Mouse (Mus musculus): ENCODE measurements around the gene Mical3. TPM values are rescaled to one million over a fixed set of nuclear protein-coding genes. Genes with fewer than 3 reads are reported as not detected.
"Not testable (repeated sequence)": the region's sequence is repeated elsewhere in the genome, so short reads cannot be mapped to it uniquely, and the experiment has no call there.

The Mical3 gene
- polyA plus RNA-seq, 1 experiment from 2014 or later: 6.7 TPM

DNA sequence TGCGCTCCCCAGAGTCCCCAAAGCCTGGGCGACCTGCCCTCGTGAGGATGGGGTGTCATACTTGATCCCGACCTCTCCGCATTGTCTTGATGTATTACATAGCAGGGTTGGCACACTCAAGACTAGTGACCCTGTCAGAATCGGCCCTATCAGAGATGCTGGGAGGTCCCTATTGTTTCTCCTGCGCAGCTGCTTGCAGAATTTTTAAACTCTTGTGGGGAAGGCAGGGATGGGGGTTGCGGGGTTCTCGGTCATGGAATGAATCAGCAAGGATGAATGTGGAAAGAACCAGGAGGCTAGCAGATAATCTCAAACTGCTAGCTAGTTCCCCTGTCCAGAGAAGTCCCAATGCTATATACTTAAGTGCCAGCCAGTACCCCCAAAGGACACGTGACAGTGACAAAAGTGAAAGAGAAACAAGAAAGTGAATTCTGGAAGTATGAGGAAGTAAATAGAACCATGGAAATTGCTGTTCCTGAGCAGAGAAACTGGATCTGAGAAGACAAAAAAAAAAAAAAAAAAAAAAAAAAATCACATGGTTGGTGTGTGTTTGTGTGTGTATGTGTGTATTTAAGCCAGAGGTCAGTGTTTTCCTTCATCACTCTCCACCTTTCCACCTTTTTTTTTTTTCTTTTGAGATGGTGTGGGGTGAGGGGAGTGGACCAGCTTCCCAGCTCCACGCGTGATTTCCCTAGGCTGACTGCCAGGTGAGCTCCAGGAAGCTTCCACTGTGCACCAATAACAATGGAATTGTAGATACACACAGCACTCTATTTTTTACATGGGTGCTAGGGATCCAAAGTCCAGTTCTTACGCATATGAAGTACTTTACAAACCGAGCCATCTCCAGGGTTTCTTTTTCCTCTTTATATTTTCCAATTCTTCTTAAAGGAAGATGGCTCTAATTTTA is 213.6 kb downstream of the Mical3 start:
- H3K4me1 ChIP-seq (replicated peaks): peaks cover 11% of the 10 kb centered on the region
- H3K9ac ChIP-seq; H3K9me3 ChIP-seq; H3K36me3 ChIP-seq; H3K27me3 ChIP-seq (replicated peaks): not testable (repeated sequence)
- WGBS: 23% methylated on average over 11 of the region's 14 CpGs
- H3K27ac ChIP-seq: peak overlapping the region; percentile 56; the same call in 1 of the 2 replicates
- ATAC-seq: peak; percentile 62
- H3K4me2 ChIP-seq (replicated peaks): peak overlapping the region; percentile 96
- H3K4me3 ChIP-seq (replicated peaks): peak overlapping the region; percentile 67

GRCm38 (mm10) chr6:120916074-120916971 is 214.5 kb downstream of the Mical3 start, which contains the start of gene Bid:
Gene Bid, minus strand, starts transcription at chr6:120916853.
- peaks cover 19% of the 10 kb centered on the region for H3K4me1 ChIP-seq (replicated peaks)
- H3K4me2 ChIP-seq (replicated peaks): peak within 1 kb of the TSS; percentile 96
- 1% methylated on average over 59 of the region's 67 CpGs for WGBS
- no peaks in the 10 kb centered on the region for H3K27me3 ChIP-seq (replicated peaks)
- no peaks in the 10 kb centered on the region for H3K36me3 ChIP-seq
- H3K9ac ChIP-seq: peak within 1 kb of the TSS; percentile 53
- ATAC-seq: peak; percentile 96
- H3K27ac ChIP-seq: peak within 1 kb of the TSS; percentile 56; the same call in 1 of the 2 replicates
- peak within 1 kb of the TSS; percentile 67 for H3K4me3 ChIP-seq (replicated peaks)
- no peaks in the 10 kb centered on the region for H3K9me3 ChIP-seq

GRCm38 (mm10) chr6:120915649-120915975 is 215.2 kb downstream of the Mical3 start:
- H3K4me3 ChIP-seq (replicated peaks): peak overlapping the region; percentile 67

GRCm38 (mm10) chr6:120914911-120915648 is 215.7 kb downstream of the Mical3 start:
- ATAC-seq: 0 out of 2 replicates have a peak, but pooled peaks have one; percentile 7
- Histone ChIP-seq H3K9me3 (no peaks in the 10 kb centered on the region), H3K9ac (no peak overlapping the region), H3K4me1 (replicated peaks) (peaks cover 21% of the 10 kb centered on the region), H3K27me3 (replicated peaks) (no peaks in the 10 kb centered on the region), H3K4me2 (replicated peaks) (peak overlapping the region; percentile 96), H3K27ac (no peak overlapping the region), H3K4me3 (replicated peaks) (no peak overlapping the region), H3K36me3 (no peaks in the 10 kb centered on the region)
- 43% methylated on average over 9 of the region's 9 CpGs for WGBS

More at GRCm38 (mm10) chr6:120915649-120915975, 215.2 kb downstream of the Mical3 start:
- H3K9me3 ChIP-seq: no peaks in the 10 kb centered on the region
- H3K27ac ChIP-seq: no peak overlapping the region
- no peak for ATAC-seq
- peak overlapping the region; percentile 96 for H3K4me2 ChIP-seq (replicated peaks)
- H3K9ac ChIP-seq: no peak overlapping the region
- H3K27me3 ChIP-seq (replicated peaks): no peaks in the 10 kb centered on the region
- 39% methylated on average over 2 of the region's 2 CpGs for WGBS
- no peaks in the 10 kb centered on the region for H3K36me3 ChIP-seq
- H3K4me1 ChIP-seq (replicated peaks): peaks cover 21% of the 10 kb centered on the region

- no peak for ATAC-seq
- Histone ChIP-seq H3K9ac (no peak overlapping the region), H3K9me3 (no peaks in the 10 kb centered on the region), H3K4me3 (replicated peaks) (no peak overlapping the region), H3K27me3 (replicated peaks) (no peaks in the 10 kb centered on the region), H3K4me2 (replicated peaks) (no peak overlapping the region), H3K36me3 (no peaks in the 10 kb centered on the region), H3K27ac (no peak overlapping the region), H3K4me1 (replicated peaks) (peaks cover 21% of the 10 kb centered on the region)
- 78% methylated on average over 4 of the region's 4 CpGs for WGBS
Measured at GRCm38 (mm10) chr6:120914533-120914910, 216.3 kb downstream of the Mical3 start.

GRCm38 (mm10) chr6:120913783-120914182 is 217.0 kb downstream of the Mical3 start:
- Histone ChIP-seq H3K27me3 (replicated peaks) (no peaks in the 10 kb centered on the region), H3K4me1 (replicated peaks) (peaks cover 21% of the 10 kb centered on the region), H3K4me2 (replicated peaks) (no peak overlapping the region), H3K9ac (no peak overlapping the region), H3K27ac (no peak overlapping the region), H3K4me3 (replicated peaks) (no peak overlapping the region), H3K36me3 (no peaks in the 10 kb centered on the region), H3K9me3 (no peaks in the 10 kb centered on the region)
- WGBS: 83% methylated on average over 8 of the region's 8 CpGs
- no peak for ATAC-seq

GRCm38 (mm10) chr6:120912931-120913330 is 217.9 kb downstream of the Mical3 start:
- no peak overlapping the region for H3K9ac ChIP-seq
- H3K4me3 ChIP-seq (replicated peaks): no peak overlapping the region
- no peaks in the 10 kb centered on the region for H3K9me3 ChIP-seq
- no peak overlapping the region for H3K27ac ChIP-seq
- H3K4me2 ChIP-seq (replicated peaks): no peak overlapping the region
- no peak for ATAC-seq
- WGBS: 41% methylated on average over 2 of the region's 2 CpGs
- H3K36me3 ChIP-seq: no peaks in the 10 kb centered on the region
- peaks cover 21% of the 10 kb centered on the region for H3K4me1 ChIP-seq (replicated peaks)
- H3K27me3 ChIP-seq (replicated peaks): no peaks in the 10 kb centered on the region

DNA sequence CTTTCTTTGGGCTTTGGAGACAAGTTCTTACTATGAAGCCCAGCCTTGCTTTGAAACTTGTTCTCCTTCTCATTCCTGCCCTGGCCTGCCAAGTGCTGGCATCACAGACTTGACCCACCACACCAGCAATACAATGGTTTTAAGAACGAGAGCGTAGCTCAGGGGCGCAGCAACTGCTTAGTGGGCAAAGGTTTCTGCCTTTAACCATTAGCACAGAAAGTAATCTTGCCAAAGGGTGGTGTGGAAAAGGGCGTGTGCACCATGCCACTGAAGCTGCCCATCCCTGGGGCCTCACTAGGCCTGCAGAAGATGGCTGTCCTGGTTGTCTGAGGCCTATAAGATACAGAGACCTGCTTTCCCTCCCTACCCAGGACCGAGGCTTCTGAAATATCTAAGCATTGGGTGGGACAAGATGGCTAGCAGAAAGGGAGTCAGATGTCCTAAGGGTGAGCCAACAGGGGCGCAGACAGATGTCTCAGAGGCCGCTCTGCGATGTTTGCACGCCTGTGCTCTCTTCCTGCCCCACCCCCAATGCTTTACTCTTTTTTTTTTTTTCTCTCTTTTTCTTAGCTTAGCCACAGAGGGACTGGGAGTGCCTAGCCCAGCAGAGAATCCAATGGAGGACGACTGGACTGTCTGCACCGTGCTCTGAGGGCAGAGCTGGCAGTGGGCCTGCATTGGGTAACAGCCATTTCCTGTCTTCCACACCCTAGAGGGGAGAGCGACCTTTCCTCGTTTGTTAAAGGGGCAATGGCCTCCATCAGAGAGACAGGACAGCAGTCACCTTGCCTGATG is 219.4 kb downstream of the Mical3 start:
- H3K27me3 ChIP-seq (replicated peaks): no peaks in the 10 kb centered on the region
- no peak overlapping the region for H3K27ac ChIP-seq
- ATAC-seq: no peak
- H3K4me2 ChIP-seq (replicated peaks): no peak overlapping the region
- H3K9ac ChIP-seq: no peak overlapping the region
- H3K4me3 ChIP-seq (replicated peaks): no peak overlapping the region
- WGBS: 69% methylated on average over 13 of the region's 13 CpGs
- H3K9me3 ChIP-seq: no peaks in the 10 kb centered on the region
- peaks cover 21% of the 10 kb centered on the region for H3K4me1 ChIP-seq (replicated peaks)
- H3K36me3 ChIP-seq: no peaks in the 10 kb centered on the region

GRCm38 (mm10) chr6:120909501-120909900 is 221.3 kb downstream of the Mical3 start:
- no peak overlapping the region for H3K4me2 ChIP-seq (replicated peaks)
- no peaks in the 10 kb centered on the region for H3K36me3 ChIP-seq
- no peak overlapping the region for H3K9ac ChIP-seq
- no peaks in the 10 kb centered on the region for H3K27me3 ChIP-seq (replicated peaks)
- WGBS: 84% methylated on average over 3 of the region's 3 CpGs
- no peaks in the 10 kb centered on the region for H3K9me3 ChIP-seq
- peaks cover 10% of the 10 kb centered on the region for H3K4me1 ChIP-seq (replicated peaks)
- no peak overlapping the region for H3K4me3 ChIP-seq (replicated peaks)
- no peak for ATAC-seq
- H3K27ac ChIP-seq: no peak overlapping the region

- not testable (repeated sequence) for H3K27me3 ChIP-seq (replicated peaks); H3K9me3 ChIP-seq; ATAC-seq; H3K9ac ChIP-seq; H3K27ac ChIP-seq; H3K4me2 ChIP-seq (replicated peaks); H3K36me3 ChIP-seq; H3K4me3 ChIP-seq (replicated peaks)
- WGBS: 90% methylated on average over 10 of the region's 10 CpGs
- peaks cover 10% of the 10 kb centered on the region for H3K4me1 ChIP-seq (replicated peaks)
Measured at GRCm38 (mm10) chr6:120907876-120908597, 222.8 kb downstream of the Mical3 start.

DNA sequence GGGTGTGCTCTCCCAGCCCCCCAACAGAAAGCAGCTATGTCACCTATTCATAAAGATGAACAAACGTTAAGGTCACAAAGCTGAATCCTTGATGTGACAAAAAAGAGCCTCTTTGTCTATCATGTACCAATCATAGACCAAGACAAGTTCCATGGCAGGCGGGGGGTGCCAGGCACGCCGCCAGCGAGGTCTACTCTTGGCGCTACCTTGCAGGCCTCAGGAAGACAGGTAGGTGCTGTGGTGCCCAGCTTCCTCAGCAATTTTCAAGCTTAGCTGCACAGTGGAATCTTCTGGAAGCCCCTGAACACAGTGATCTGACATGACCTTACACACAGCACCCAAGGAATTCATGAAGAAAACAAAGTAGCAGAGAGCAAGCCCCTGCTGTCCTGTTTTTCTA is 224.3 kb downstream of the Mical3 start:
- no peak for ATAC-seq
- no peak overlapping the region for H3K4me3 ChIP-seq (replicated peaks)
- H3K4me1 ChIP-seq (replicated peaks): peaks cover 4% of the 10 kb centered on the region
- H3K9me3 ChIP-seq: no peaks in the 10 kb centered on the region
- 94% methylated on average over 6 of the region's 6 CpGs for WGBS
- no peaks in the 10 kb centered on the region for H3K36me3 ChIP-seq
- H3K27ac ChIP-seq: no peak overlapping the region
- no peaks in the 10 kb centered on the region for H3K27me3 ChIP-seq (replicated peaks)
- H3K4me2 ChIP-seq (replicated peaks): no peak overlapping the region
- no peak overlapping the region for H3K9ac ChIP-seq
